Comparison of ENCODE assay signal across 10 mouse cellular contexts in genomic region chr10:83995913-83996312, GRCm38 (mm10).
DNase-seq lines count a peak whose midpoint lies in the region; ATAC-seq and TF ChIP-seq lines count a peak whose summit lies in the region.
"Had no signal": no experiment of that assay in that cellular context is flagged by ENCODE, and none has a peak within 500 bp of the region (broad histone marks: within the 10 kb centered on the region; RNA-seq: fewer than 3 reads in every experiment).

No protein-coding gene starts in this region.

- H3K27me3 ChIP-seq in MEL (ENCODE audit: control insufficient read depth in 1 of 2, insufficient read depth in 2 of 2, low read length in 2 of 2), result no peaks in the 10 kb centered on the region; a peak in 1 of 4 replicates
- H3K27me3 ChIP-seq in heart, embryonic 14.5 days (ENCODE audit: control insufficient read depth, insufficient read depth, low read length), result no peaks in the 10 kb centered on the region
- H3K27me3 ChIP-seq in limb, embryonic 14.5 days (ENCODE audit: control insufficient read depth, insufficient read depth, low read length), result no peaks in the 10 kb centered on the region
- H3K27me3 ChIP-seq: hindbrain, embryonic 15.5 days; Patski had no signal

- no peak for TF ChIP-seq POLR2A in MEL (IDR thresholded peaks at IDR 0.05; ENCODE audit: control insufficient read depth in 1 of 2, insufficient read depth in 1 of 2, low read depth in 1 of 2, low read length in 2 of 2, poor library complexity in 1 of 2)
- no peak for TF ChIP-seq POLR2A in limb, embryonic 14.5 days (IDR thresholded peaks at IDR 0.05; ENCODE audit: borderline replicate concordance, extremely low read depth, insufficient read depth, insufficient read length)

- peaks cover 0 to 5% of the 10 kb centered on the region in 2 experiments; a peak in 1 of 4 replicates for H3K4me1 ChIP-seq in MEL (ENCODE audit: control insufficient read depth in 1 of 2, insufficient read depth in 2 of 2, low read length in 2 of 2)
- H3K4me1 ChIP-seq in heart, embryonic 14.5 days (ENCODE audit: control insufficient read depth in 2 of 2, insufficient read depth in 2 of 2, low read length in 2 of 2), result peaks cover 15% of the 10 kb centered on the region in 2 experiments
- H3K4me1 ChIP-seq in limb, embryonic 14.5 days (ENCODE audit: control insufficient read depth, insufficient read depth, low read length), result peaks cover 40% of the 10 kb centered on the region

- peak; percentile 76; the same call in 1 of the 2 replicates for ATAC-seq in heart, embryonic 14.5 days (ENCODE audit: insufficient number of reproducible peaks, insufficient read depth, low FRiP score, low read depth)
- 0 out of 2 replicates have a peak, but pooled peaks have one; percentile 27 for ATAC-seq in limb, embryonic 14.5 days (ENCODE audit: low FRiP score, low read depth)
- ATAC-seq in CD4-positive, CD25-positive, alpha-beta regulatory T cell, adult 4 months, result no peak
- ATAC-seq: Patski had no signal

- H3K4me3 ChIP-seq in MEL (ENCODE audit: control insufficient read depth in 1 of 2, insufficient read depth in 1 of 2, low read depth in 2 of 2, low read length in 2 of 2), result no peak overlapping the region
- H3K4me3 ChIP-seq in heart, embryonic 14.5 days (ENCODE audit: control insufficient read depth in 1 of 2, insufficient read depth in 1 of 2, low read depth in 1 of 2, low read length in 2 of 2), result no peak overlapping the region
- no peak overlapping the region for H3K4me3 ChIP-seq in limb, embryonic 14.5 days (replicated peaks; ENCODE audit: low read length)
- H3K4me3 ChIP-seq: hindbrain, embryonic 15.5 days had no signal

- H3K4me2 ChIP-seq in heart, embryonic 14.5 days (ENCODE audit: low read length), result no peak overlapping the region
- H3K4me2 ChIP-seq in limb, embryonic 14.5 days (replicated peaks; ENCODE audit: low read depth, low read length, severe bottlenecking), result no peak overlapping the region
- H3K4me2 ChIP-seq: hindbrain, embryonic 15.5 days had no signal

- no peak for TF ChIP-seq CTCF in MEL (IDR thresholded peaks at IDR 0.05 in 2 of 3, conservative IDR thresholded peaks at IDR 0.05 in 1 of 3; ENCODE audit: control insufficient read depth in 1 of 3, insufficient read depth in 1 of 3, low read depth in 2 of 3, low read length in 3 of 3, poor library complexity in 1 of 3, severe bottlenecking in 1 of 3)

- H3K79me2 ChIP-seq in MEL (ENCODE audit: control insufficient read depth, insufficient read depth, low read length, poor library complexity), result no peaks in the 10 kb centered on the region

- WGBS in heart, embryonic 14.5 days, result 37% methylated on average over 4 of the region's 4 CpGs
- WGBS in limb, embryonic 14.5 days, result 17% methylated on average over 4 of the region's 4 CpGs

- no peak for TF ChIP-seq RAD21 in MEL (IDR thresholded peaks at IDR 0.05; ENCODE audit: low read depth, low read length)

- TF ChIP-seq EP300 in MEL (IDR thresholded peaks at IDR 0.05; ENCODE audit: low read depth in 1 of 2, low read length in 2 of 2), result no peak

- H3K27ac ChIP-seq in MEL (ENCODE audit: control insufficient read depth, low read depth, low read length), result no peak overlapping the region
- H3K27ac ChIP-seq in heart, embryonic 14.5 days (replicated peaks in 1 of 2; ENCODE audit: control insufficient read depth in 1 of 2, insufficient read depth in 1 of 2, low read depth in 2 of 2, low read length in 2 of 2), result peak overlapping the region; percentile 54 to 71
- peak overlapping the region; percentile 84 for H3K27ac ChIP-seq in limb, embryonic 14.5 days (replicated peaks; ENCODE audit: low read depth, low read length)
- H3K27ac ChIP-seq: hindbrain, embryonic 15.5 days had no signal

- no peak overlapping the region for H3K9ac ChIP-seq in MEL (ENCODE audit: control insufficient read depth, low read depth, low read length, poor library complexity, severe bottlenecking)
- no peak overlapping the region for H3K9ac ChIP-seq in heart, embryonic 14.5 days (ENCODE audit: low read length)
- H3K9ac ChIP-seq in limb, embryonic 14.5 days (ENCODE audit: low read depth, low read length, severe bottlenecking), result no peak overlapping the region
- H3K9ac ChIP-seq: hindbrain, embryonic 15.5 days had no signal

- no peaks in the 10 kb centered on the region for H3K9me3 ChIP-seq in MEL (replicated peaks; ENCODE audit: insufficient read depth, low read length)
- H3K9me3 ChIP-seq in heart, embryonic 14.5 days (ENCODE audit: control insufficient read depth, low read length), result no peaks in the 10 kb centered on the region
- H3K9me3 ChIP-seq in limb, embryonic 14.5 days (ENCODE audit: control insufficient read depth, low read length), result no peaks in the 10 kb centered on the region
- H3K9me3 ChIP-seq: hindbrain, embryonic 15.5 days had no signal

- H3K36me3 ChIP-seq in MEL (ENCODE audit: control insufficient read depth in 1 of 2, insufficient read depth in 2 of 2, low read length in 2 of 2), result no peaks in the 10 kb centered on the region; a peak in 1 of 4 replicates
- no peaks in the 10 kb centered on the region for H3K36me3 ChIP-seq in heart, embryonic 14.5 days (ENCODE audit: control insufficient read depth, insufficient read depth, low read length)
- no peaks in the 10 kb centered on the region for H3K36me3 ChIP-seq in limb, embryonic 14.5 days (ENCODE audit: control insufficient read depth, insufficient read depth, low read length)
- H3K36me3 ChIP-seq: hindbrain, embryonic 15.5 days had no signal

- DNase-seq in MEL (ENCODE audit: low read depth, low spot score), result peak; percentile 9
- DNase-seq in embryo, embryonic 9.5 days (ENCODE audit: extremely low spot score), result peak; percentile 38
- DNase-seq in limb, embryonic 14.5 days (ENCODE audit: low spot score), result peak; percentile 74
- peak; percentile 15 to 75 for DNase-seq in urinary bladder, postnatal 36 days (ENCODE audit: low spot score in 2 of 2)
- DNase-seq in spleen, postnatal 14 days (ENCODE audit: low spot score in 2 of 2), result no peak
- no peak for DNase-seq in spleen, adult 12 weeks (ENCODE audit: low spot score)

TF ChIP-seq in MEL, 35 proteins besides CTCF, POLR2A, EP300 and RAD21:
- TF ChIP-seq MXI1 (IDR thresholded peaks at IDR 0.05; ENCODE audit: low read depth, low read length), result no peak
- TF ChIP-seq MAZ (IDR thresholded peaks at IDR 0.05; ENCODE audit: low read depth, low read length), result no peak
- no peak for TF ChIP-seq E2F4 (IDR thresholded peaks at IDR 0.05; ENCODE audit: borderline replicate concordance, low read depth, low read length)
- TF ChIP-seq RCOR1 (IDR thresholded peaks at IDR 0.05; ENCODE audit: low read depth, low read length), result no peak
- TF ChIP-seq MYB (IDR thresholded peaks at IDR 0.05; ENCODE audit: low read depth, low read length), result no peak
- no peak for TF ChIP-seq SMC3 (IDR thresholded peaks at IDR 0.05; ENCODE audit: low read depth, low read length)
- TF ChIP-seq NELFE (IDR thresholded peaks at IDR 0.05; ENCODE audit: low read depth, low read length), result no peak
- TF ChIP-seq ZMIZ1 (IDR thresholded peaks at IDR 0.05; ENCODE audit: low read depth, low read length), result no peak
- no peak for TF ChIP-seq POLR2AphosphoS2 (IDR thresholded peaks at IDR 0.05; ENCODE audit: low read length)

Comparison
In these comparisons a context has a peak if more than half of its experiments do, and no peak if none do; other contexts are left out.
1. DNase-seq: peak in MEL (single experiment), embryo, embryonic 9.5 days (single experiment), limb, embryonic 14.5 days (single experiment) and urinary bladder, postnatal 36 days (2 of 2); none in spleen, postnatal 14 days (0 of 2) and spleen, adult 12 weeks (single experiment).